Mouse (Mus musculus) cerebellum, adult 2 months (tissue): ENCODE results near the gene Prim2.

Experiments used
- CTCF ChIP-seq: fragments of 200-500 bp; IDR thresholded peaks from 2 replicates; pipeline ENCODE4 v1.5.1; 2011; ENCODE audit warnings: low read depth, mild to moderate bottlenecking, control low read depth, low read length, moderate library complexity, borderline replicate concordance; ENCODE audit not compliant: insufficient read depth
- POLR2A ChIP-seq: fragments of 200-500 bp; IDR thresholded peaks from 2 replicates; pipeline ENCODE4 v1.6.1; 2011; ENCODE audit warnings: low read length, control low read depth, borderline replicate concordance; ENCODE audit not compliant: insufficient read depth

- TF ChIP-seq CTCF (no peak), POLR2A (no peak)
These were observed 30.4 kb downstream of the Prim2 start for GRCm38 (mm10) chr1:33639234-33639633.
